Mouse (Mus musculus): ENCODE measurements around the gene Myo9a.
A peak's percentile ranks its signal among the peaks of the same experiment; 100 is the strongest.
"Not testable (repeated sequence)": the region's sequence is repeated elsewhere in the genome, so short reads cannot be mapped to it uniquely, and the experiment has no call there.

Myo9a gene

DNA sequence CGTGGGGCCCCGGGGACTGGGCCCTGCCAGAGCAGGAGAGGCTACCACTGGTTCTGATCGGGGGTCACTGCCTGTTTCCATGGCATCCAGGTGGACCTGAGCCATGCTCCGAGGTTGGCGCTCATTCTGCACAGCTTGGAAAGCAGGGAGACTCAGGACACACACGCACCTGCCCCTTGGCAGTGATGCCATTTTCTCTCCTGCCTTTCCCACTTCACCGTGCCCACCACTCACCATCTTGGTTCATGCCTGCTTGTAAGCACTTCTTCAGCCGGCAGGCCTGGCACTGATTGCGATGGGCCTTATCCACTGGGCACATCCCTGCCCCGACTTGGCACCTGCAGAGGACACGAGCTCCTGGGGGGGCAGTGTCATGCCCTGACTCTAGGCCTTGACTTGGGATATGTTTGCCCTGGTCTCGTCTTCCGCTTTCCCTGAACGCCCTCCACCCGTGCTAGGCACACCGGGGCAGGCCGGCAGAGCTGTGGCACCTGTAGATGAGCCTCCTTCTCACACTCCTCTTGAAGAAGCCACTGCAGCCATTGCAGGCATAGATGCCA is 198.1 kb downstream of the Myo9a start:
- DNase-seq (ENCODE audit: low spot score in 2 of 2): no peak

DNA sequence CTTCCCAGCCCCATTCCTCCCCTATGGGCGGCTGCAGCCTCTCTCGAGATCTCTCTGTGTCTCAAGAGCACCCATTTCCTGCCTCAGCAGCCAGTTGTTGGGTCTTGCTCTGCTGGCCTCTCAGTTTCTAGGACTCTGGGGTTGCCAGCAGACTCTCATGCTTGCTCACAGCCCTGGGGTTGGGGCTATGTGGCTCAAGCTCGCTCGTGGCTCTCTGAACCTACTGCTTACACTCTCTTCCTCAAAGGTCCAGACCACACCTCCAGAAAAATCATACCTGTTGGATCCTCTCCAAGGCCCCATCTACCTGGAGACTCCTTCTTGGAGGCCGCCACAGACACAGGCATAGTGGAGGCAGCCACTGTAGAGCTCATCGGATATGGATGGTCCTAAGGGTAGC is 198.8 kb downstream of the Myo9a start:
- DNase-seq (ENCODE audit: low spot score in 2 of 2): no peak

DNA sequence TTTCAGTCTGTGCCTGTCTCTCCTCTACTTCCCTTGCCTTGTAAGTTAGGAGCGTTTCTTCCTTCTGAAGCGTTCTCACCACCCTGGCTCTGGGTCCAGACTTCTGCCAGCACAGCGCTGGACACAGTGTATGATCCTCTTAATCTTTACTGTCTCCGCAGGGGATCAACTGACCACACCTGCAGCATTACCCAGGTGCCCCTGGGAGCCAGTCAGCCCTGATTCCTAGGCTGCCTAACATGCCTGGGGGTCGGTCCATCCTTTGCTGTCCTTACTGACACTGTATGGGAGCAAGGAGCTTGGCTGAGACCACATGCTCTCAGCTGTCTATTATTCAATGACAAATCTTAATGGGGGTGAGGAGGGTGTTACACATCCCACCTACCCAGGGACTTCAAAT is 199.3 kb downstream of the Myo9a start:
- DNase-seq (ENCODE audit: low spot score in 2 of 2): no peak

DNA sequence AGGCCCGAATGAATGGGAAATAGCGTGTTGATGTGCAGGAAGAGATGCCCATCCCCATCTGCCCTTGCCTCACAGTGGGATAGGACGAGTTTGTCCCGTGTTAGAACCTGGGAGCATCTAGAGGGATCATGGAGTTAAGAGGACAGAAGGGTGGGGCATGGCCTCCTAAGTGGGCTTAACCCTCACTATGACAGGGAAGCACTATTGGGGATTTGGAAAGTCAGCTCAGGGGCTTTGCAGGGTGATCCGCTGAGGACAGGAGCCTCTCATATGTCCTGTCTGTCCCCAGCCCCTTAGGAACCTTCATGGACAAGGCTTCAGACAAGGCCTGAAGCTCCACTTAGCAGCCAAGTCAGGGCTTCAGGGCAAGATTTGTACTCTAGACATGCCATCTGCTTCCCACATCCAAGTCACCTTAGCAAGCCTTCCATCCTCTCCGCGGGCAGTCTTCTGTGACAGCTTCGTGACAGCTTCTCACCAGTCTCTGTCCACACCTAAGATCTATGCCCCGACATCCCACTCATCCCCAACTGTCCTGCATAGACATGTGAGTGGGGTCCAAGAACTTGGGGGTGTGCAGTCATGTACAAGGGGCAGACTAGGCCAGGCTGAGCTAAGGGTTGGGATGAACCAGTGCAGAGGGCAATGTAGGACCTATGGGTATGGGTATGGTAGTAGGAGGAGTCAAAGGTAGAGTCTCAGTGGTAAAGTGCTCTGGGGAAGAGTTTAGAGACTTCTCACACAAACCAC is 200.5 kb downstream of the Myo9a start:
- DNase-seq (ENCODE audit: low spot score in 2 of 2): no peak

DNA sequence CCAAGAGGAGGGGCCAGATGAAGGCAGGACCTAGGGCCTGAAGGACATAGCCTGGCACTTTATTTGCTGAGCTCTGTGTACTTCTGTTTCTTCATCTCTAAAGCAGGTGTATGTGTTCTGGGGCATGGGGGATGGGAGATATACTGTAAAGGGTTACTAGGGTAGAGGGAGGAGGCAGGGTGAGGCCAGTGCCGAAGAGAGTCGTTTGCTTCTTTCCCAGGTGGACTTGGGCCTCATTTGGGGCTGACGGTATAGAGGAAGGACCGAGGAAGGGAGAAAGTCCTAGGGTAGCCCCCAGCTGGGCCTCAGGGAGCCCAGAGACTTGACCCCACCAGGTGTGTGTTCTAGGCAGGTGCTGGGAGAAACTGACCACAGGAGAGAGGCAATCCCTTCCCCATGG is 201.2 kb downstream of the Myo9a start:
- DNase-seq (ENCODE audit: low spot score in 2 of 2): no peak

DNA sequence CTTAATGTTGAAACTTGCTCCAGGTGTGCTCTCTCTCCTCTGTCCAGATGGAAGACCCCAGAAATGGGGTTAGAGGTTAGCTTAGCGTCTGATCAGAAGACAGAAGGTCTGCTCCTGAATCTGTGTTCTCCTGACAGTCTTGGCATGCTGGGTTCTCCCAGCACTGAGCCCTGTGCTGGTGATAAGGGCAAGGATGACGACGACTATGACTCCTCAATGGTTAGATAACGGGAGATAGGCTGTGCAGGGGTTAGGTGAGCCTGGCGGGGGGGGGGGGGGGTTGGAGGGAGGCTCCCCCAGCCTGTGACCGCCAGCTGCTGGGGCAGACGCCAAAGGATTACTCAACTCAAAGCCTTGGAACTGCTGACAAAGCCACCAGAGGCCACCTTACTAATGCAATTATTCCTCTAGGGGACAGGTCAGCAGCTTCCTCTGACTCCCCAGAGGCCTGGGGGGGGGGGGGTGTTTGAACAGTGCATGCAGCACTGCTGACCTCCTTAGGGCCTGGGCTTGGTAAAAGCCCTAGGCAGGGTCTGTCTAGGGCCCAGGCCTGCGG is 201.9 kb downstream of the Myo9a start:
- no peak for DNase-seq (ENCODE audit: low spot score in 2 of 2)

DNA sequence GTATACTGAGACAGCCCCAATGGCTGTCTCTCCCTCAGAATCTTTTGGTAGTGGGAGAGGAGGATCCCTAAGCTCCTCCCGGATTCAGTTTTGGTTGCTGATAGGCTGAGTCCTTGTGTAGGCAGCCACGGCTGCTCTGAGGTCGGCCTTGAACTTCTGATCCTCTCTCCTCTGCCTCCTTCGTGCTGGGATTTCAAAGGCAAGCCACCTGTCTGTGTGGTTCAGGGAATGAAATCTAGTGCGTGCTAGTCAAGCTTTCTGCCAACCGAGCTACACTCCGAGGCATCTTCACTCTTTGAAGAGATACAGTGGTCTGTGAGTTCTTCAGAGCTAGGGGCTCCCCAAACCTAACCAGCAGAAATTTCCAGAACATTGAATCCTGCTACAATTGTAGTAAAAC is 202.9 kb downstream of the Myo9a start:
- no peak for DNase-seq (ENCODE audit: low spot score in 2 of 2)

DNA sequence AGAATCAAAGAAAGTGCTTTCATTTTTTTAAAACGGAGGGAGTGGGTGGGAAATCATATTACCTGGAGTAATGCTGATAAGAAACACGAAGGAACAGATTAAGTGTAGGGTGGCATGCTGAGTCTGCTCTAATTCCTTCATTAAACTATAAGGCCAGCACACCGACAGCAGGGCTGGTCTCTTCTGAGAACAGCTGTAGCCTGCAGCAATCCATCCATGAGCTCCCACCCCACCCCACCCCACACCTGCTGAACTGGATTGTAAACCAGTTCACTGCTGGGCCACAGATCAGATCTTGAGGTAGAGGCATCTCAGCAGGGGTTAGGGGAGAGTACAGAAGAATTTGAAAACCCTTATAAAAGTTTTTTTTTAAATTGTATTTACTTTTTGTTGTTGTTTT is 204.5 kb downstream of the Myo9a start:
- DNase-seq (ENCODE audit: low spot score in 2 of 2): no peak

DNA sequence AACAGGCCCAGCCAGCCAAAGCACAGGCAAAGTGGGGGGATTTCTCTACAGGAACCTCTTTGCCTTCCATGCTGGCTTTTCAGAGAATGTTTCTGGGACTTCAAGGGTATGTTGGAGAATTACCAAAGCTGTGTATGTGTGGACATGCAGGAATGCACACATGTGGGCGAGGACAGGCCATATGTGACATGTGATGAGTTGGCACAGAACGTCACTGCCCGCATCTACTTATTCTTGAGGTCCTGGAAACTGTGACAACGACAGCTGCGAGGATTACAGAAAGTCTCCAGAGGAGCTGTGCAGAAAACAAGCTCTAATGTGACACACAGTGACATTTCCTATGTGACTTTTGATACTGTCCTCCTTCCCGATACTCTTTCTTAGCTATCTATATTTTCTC is 205.0 kb downstream of the Myo9a start:
- no peak for DNase-seq (ENCODE audit: low spot score in 2 of 2)

DNA sequence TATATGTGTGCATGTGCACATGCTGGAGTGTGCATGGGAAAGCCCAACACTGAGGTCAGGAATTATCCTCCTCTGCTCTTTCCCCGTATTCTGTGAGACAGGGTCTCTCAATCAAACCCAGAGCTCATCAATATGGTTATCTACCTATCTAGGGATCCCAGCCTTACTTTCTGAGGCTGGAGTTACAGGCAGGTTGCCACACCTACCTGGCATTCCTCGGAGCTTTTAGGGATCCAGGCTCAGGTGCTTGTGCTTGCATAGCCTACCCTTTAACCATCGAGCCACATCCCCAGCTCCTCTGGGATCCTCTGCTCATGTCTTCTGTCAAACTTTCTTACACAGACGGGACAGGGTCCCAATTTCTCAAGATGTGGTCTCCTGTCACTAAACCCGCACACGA is 205.8 kb downstream of the Myo9a start:
- DNase-seq (ENCODE audit: low spot score in 2 of 2): no peak

DNA sequence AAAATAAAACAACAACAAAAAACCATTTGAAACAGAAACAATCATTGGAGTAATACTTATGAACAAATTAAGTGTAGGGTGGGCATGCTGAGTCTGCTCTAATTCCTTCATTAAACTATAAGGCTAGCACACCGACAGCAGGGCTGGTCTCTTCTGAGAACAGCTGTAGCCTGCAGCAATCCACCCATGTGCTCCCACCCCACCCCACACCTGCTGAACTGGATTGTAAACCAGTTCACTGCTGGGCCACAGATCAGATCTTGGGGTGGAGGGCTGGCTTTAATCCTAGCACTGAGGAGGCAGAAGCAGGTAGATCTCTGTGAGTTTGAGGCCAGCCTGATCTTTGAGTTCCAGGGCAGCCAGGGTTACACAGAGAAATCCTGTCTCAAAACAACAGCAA is 207.4 kb downstream of the Myo9a start:
- not testable (repeated sequence) for DNase-seq (ENCODE audit: low spot score in 2 of 2)

DNA sequence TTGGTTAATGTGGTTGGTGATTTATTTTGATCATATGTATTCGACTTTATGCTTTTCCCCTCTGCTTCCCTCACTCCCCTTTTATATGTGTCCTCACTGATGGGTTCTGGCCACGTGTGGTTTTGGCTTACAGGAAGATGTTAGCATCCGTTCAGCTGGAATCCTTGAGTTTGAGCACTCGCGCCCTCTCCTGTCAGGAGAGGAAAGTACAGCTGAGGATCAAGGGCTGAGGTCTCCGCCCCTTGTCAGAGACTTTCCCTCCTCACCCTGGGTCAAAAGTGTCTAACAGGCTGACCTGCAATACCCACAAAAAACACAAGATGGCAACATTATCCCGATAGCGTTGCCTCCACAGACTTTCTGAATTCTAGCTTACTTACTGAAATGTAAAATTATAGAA is 208.6 kb downstream of the Myo9a start:
- peak; percentile 68 to 71 for DNase-seq (ENCODE audit: low spot score in 2 of 2)

DNA sequence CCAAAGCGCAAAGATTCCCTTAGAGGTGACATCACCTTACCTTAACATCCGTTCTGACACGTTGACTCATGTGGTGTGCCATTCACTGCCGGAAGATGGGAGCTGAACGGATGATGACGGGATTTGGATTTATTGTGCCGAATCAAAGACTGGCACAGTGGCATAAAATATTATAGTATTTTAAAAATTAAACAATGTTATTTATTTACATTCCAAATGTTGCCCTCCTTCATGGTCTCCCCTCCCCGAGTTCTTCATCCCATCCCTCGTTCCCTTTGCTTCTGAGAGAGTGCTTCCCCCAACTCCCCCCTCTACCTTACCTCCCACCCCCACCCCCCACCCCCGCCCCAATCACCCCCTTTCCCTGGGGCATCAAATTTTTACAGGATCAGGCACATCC is 209.9 kb downstream of the Myo9a start, which contains the start of gene Nr2e3:
Nr2e3 (minus strand) TSS at position 101 of the 400 bp plus-strand sequence.
- DNase-seq (ENCODE audit: low spot score in 2 of 2): no peak

DNA sequence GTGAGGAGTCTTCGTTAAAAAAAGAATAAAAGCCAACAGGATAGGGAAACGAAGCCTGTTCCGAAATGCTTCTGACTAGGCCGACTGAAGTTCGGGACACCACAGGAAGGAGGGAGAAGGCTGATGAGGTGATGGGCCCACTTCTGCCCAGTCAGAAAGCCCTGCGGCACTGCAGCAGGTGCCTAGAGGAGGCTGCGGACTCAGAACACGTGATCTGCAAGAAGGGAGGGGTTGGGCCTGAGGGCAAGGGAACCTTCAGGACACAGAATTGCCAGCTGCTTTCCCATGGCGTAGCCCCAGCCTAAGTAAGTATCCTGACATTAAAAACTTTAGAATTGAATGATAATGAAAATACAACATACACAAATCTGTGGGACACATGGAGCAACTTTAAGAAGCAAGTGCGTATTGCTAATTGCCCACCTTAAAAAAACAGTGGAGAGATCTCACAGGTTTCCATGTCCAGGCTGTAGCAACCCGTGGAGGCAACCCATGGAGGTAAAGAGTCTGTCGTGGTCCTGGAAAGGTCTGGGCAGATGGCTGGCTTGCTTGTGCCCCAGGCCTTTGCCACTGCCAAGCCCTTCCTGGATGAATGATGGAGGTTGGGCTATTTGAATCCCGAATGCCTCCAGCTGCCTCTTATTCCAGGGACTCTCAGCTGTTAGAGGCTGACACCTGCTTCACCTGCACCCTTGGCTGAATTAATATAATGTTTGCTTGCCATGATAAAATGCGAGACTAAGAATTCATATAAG is 210.7 kb downstream of the Myo9a start:
- DNase-seq (ENCODE audit: low spot score in 2 of 2): no peak

DNA sequence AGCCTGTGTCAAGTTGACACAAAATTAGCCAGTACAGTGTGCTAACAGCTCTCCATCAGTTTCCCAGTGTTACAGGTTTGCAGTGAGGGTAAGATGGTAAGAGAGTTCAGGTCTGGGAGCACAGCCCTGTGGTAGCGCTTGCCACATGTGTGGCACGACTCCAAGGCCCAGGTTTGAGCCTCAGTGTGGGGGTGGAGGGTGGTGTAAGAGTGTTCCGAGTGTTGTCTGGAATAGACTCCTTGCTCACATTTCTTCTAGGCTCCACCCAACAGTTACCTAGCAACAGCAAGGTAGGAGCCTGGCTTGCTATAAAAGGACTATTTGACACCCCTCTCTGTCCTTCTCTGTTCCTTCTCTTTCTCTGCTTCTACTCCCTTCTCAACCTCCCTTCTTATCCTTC is 213.7 kb downstream of the Myo9a start:
- peak; percentile 52 to 57 for DNase-seq (ENCODE audit: low spot score in 2 of 2)

DNA sequence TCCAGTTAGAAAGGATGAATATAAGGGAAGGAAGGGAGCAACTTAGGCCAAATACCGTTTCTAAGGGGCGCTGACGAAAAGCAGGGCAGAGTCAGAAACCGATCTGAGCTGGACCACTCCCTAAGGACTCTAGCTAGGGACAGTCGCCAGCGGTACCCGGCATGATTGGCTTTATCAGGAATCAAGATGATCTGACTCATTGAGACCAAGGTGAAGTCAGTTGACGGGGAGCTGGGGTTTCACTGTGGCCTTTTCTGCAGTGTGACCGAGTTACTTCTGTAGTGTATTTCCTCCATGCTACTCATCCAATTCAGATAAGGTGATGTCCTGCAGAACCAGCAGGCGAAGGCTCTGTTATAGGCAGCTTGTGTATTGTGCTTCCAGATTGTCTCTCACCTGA is 214.3 kb downstream of the Myo9a start:
- DNase-seq (ENCODE audit: low spot score in 2 of 2): no peak

DNA sequence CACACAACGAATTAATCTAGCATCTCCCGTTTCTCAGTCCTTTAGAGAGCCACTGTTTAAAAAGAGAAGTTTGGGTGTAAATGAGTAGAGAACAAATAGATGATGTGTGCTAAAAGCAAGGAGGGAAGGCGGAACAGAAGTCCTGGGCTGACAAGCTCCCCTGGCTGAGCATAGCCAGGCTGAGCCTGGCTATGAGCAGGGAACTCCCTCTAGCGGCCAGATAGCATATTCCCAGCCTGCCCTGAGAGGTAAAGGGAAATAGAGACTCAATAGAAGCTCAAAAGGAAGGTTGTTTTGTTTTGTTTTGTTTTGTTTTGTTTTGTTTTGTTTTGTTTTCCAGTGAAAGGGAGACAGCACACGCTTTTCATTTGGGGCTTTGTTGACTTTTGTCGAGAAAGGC is 218.7 kb downstream of the Myo9a start:
- DNase-seq (ENCODE audit: low spot score in 2 of 2): peak; percentile 66 to 73

DNA sequence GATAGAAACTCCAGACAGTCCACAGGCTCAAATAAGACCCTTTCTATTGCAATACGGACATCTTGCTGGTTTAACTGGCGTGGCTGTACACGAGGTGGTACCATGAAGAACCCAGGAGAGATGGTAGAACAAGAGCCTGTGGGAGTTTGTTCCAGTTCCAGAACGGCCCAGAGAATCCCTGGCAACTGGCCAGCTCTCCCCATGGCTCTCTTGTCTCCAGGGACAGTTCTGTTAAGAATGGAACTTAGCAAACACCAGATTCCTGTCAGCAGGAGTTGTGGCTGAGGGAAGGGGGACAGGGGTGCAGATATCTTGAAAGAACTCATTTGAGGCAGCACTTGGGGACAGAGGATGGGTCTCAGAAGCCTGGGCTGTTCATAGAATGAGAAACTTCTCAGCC is 220.6 kb downstream of the Myo9a start:
- DNase-seq (ENCODE audit: low spot score in 2 of 2): no peak

Data from right cerebral cortex, adult 2 months (tissue).